Mouse (Mus musculus): ENCODE data around the gene Rnf20. TPM values are rescaled to one million over a fixed set of nuclear protein-coding genes. Genes with fewer than 3 reads are reported as not detected.
A peak's percentile ranks its signal among the peaks of the same experiment; 100 is the strongest.

The Rnf20 gene
- total and polyA plus RNA-seq, 3 experiments = 40.8 to 58.1 (median 43.1) TPM

GRCm38 (mm10) chr4:49639913-49640312 is 8.1 kb downstream of the Rnf20 start:
- Histone ChIP-seq H3K27ac (ENCODE audit: control insufficient read depth, low read depth, low read length) (no peak overlapping the region), H3K36me3 (ENCODE audit: control insufficient read depth in 1 of 2, insufficient read depth in 2 of 2, low read length in 2 of 2) (peaks cover 5 to 15% of the 10 kb centered on the region in 2 experiments)

GRCm38 (mm10) chr4:49659421-49659820 is 27.6 kb downstream of the Rnf20 start:
- Histone ChIP-seq H3K27me3 (ENCODE audit: control insufficient read depth in 1 of 2, insufficient read depth in 2 of 2, low read length in 2 of 2) (no peaks in the 10 kb centered on the region), H3K4me3 (ENCODE audit: control insufficient read depth in 1 of 2, insufficient read depth in 1 of 2, low read depth in 2 of 2, low read length in 2 of 2) (no peak overlapping the region), H3K36me3 (ENCODE audit: control insufficient read depth in 1 of 2, insufficient read depth in 2 of 2, low read length in 2 of 2) (peaks cover 0 to 8% of the 10 kb centered on the region in 2 experiments; a peak in 2 of 4 replicates), H3K4me1 (ENCODE audit: control insufficient read depth in 1 of 2, insufficient read depth in 2 of 2, low read length in 2 of 2) (no peaks in the 10 kb centered on the region), H3K79me2 (ENCODE audit: control insufficient read depth, insufficient read depth, low read length, poor library complexity) (no peaks in the 10 kb centered on the region; the same call in 1 of the 2 replicates), H3K27ac (ENCODE audit: control insufficient read depth, low read depth, low read length) (no peak overlapping the region), H3K9me3 (replicated peaks; ENCODE audit: insufficient read depth, low read length) (no peaks in the 10 kb centered on the region), H3K9ac (ENCODE audit: control insufficient read depth, low read depth, low read length, poor library complexity, severe bottlenecking) (no peak overlapping the region)
- peak; percentile 13 for DNase-seq (ENCODE audit: low read depth, low spot score)
- TF ChIP-seq TCF12 (IDR thresholded peaks at IDR 0.05; ENCODE audit: low read depth, low read length) (no peak), MEF2A (IDR thresholded peaks at IDR 0.05; ENCODE audit: extremely low read depth, insufficient replicate concordance, low read depth, low read length, poor library complexity, severe bottlenecking) (no peak), GABPA (IDR thresholded peaks at IDR 0.05; ENCODE audit: low read depth, low read length) (no peak), USF1 (IDR thresholded peaks at IDR 0.05; ENCODE audit: low read depth, low read length) (no peak), E2F4 (IDR thresholded peaks at IDR 0.05; ENCODE audit: borderline replicate concordance, low read depth, low read length) (no peak), CHD2 (IDR thresholded peaks at IDR 0.05; ENCODE audit: low read length) (no peak), MAX (IDR thresholded peaks at IDR 0.05; ENCODE audit: low read length) (no peak), MAZ (IDR thresholded peaks at IDR 0.05; ENCODE audit: low read depth, low read length) (no peak)

More at GRCm38 (mm10) chr4:49639913-49640312, 8.1 kb downstream of the Rnf20 start:
- H3K4me1 ChIP-seq (ENCODE audit: control insufficient read depth in 1 of 2, insufficient read depth in 2 of 2, low read length in 2 of 2) = peaks cover 0 to 3% of the 10 kb centered on the region in 2 experiments; a peak in 2 of 4 replicates
- no peaks in the 10 kb centered on the region for H3K27me3 ChIP-seq (ENCODE audit: control insufficient read depth in 1 of 2, insufficient read depth in 2 of 2, low read length in 2 of 2)
- H3K4me3 ChIP-seq (ENCODE audit: control insufficient read depth in 1 of 2, insufficient read depth in 1 of 2, low read depth in 2 of 2, low read length in 2 of 2) = no peak overlapping the region
- peak; percentile 51 for DNase-seq (ENCODE audit: low read depth, low spot score)
- no peaks in the 10 kb centered on the region for H3K79me2 ChIP-seq (ENCODE audit: control insufficient read depth, insufficient read depth, low read length, poor library complexity)
- H3K9me3 ChIP-seq (replicated peaks; ENCODE audit: insufficient read depth, low read length) = no peaks in the 10 kb centered on the region
- no peak overlapping the region for H3K9ac ChIP-seq (ENCODE audit: control insufficient read depth, low read depth, low read length, poor library complexity, severe bottlenecking)
- TF ChIP-seq EP300 (IDR thresholded peaks at IDR 0.05; ENCODE audit: low read depth in 1 of 2, low read length in 2 of 2) (peak; percentile 76 to 78), RCOR1 (IDR thresholded peaks at IDR 0.05; ENCODE audit: low read depth, low read length) (peak; percentile 76; the same call in 1 of the 2 replicates), BHLHE40 (IDR thresholded peaks at IDR 0.05; ENCODE audit: borderline replicate concordance, low read depth, low read length) (peak; percentile 85), KAT2A (conservative IDR thresholded peaks at IDR 0.05; ENCODE audit: low read depth, low read length) (no peak), GATA1 (IDR thresholded peaks at IDR 0.05; ENCODE audit: low read depth, low read length) (peak; percentile 69; the same call in 1 of the 2 replicates), POLR2AphosphoS5 (IDR thresholded peaks at IDR 0.05; ENCODE audit: borderline replicate concordance, low read depth, low read length) (no peak), MXI1 (IDR thresholded peaks at IDR 0.05; ENCODE audit: low read depth, low read length) (peak; percentile 19; the same call in 1 of the 2 replicates), CTCF (IDR thresholded peaks at IDR 0.05 in 2 of 3, conservative IDR thresholded peaks at IDR 0.05 in 1 of 3; ENCODE audit: control insufficient read depth in 1 of 3, insufficient read depth in 1 of 3, low read depth in 2 of 3, low read length in 3 of 3, poor library complexity in 1 of 3, severe bottlenecking in 1 of 3) (peak in 1 of 3 experiments; percentile 30; a peak in 2 of 6 replicates), MYB (IDR thresholded peaks at IDR 0.05; ENCODE audit: low read depth, low read length) (no peak), TCF12 (IDR thresholded peaks at IDR 0.05; ENCODE audit: low read depth, low read length) (peak; percentile 81), TAL1 (IDR thresholded peaks at IDR 0.05; ENCODE audit: low read length) (peak; percentile 64)

Measured in MEL (cell line).